Mouse (Mus musculus): ENCODE measurements around the gene Tsacc. TPM values are rescaled to one million over a fixed set of nuclear protein-coding genes. Genes with fewer than 3 reads are reported as not detected.

The Tsacc gene
- total RNA-seq, 2 experiments from 2014 or later: 10.9 to 12.5 TPM

DNA sequence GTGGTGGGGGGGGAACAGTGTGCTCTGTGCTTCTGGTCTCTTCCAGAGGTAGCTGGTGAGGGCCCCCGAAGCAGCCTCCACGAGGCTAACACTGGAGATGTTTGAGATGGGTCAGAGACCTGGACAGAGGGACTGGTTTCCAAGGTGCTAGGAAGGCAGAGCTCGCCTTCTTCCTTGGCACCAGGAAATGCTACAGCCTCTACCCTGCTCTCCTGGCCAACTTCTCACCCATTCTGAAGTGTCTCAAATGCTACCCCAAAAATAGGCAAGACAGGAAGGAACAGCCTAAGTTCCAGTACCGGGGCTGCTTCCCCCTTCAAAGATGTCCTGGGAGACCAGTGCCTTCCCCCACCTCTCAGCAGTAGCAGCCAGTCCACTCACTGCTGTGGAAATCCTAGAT lies 57.4 kb downstream of the Tsacc start:
- DNase-seq (ENCODE audit: low spot score in 2 of 2): no peak

DNA sequence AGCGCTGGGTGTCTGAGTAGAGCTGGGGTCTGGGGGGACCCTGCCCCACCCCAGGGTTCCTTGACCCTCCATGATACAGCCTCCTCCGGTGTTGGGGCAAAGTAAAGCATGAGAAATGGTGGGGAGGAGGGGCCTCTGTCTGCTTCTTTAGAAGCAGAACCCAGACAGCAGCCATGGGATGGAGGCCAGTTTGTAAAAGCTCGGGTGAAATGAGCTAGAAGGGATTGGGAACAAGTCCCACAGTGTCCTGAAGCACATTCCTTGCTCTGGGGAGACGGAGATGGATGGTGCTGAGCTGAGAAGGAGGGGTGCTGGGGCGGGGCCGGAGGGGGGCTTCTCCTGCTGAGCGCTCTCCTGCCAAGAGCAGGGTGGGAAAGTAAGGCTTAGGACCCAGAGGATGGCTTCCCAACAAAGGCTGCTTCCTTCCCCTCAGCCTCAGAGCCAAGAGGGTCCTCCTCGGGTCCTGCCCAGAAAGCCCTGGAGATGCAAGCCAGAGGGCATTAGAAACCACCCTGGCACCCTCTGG lies 57.9 kb downstream of the Tsacc start:
- no peak for DNase-seq (ENCODE audit: low spot score in 2 of 2)

DNA sequence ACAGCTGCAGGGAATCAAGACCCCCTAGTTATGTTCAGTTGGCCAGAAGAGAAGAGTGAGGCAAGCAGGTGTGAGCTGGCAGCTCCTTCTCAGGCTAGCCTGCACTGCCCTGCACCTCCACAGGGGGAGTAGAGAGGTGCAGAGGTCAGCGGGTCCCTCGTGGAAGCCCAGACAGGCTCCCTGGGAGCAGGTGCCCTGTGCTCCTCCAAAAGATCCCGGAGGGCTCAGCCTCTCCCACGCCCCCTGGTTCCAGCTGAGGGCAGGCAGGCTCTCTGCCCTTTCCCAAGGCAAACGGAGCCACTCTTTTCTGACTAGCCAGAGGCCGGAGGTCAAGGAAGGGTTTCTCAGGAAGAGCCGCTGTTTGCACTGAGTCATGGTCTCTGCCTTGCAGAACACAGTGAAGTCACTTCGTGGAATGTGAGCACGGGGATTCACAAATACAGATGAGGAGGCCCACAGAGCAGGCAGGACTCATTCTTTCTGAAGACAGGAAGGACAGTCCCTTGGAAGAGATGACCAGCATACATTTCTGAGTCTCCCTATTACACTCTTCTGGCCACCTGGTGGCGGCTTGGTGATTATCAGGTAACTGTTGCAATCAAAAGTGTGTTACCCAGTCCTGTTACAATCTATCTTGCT lies 59.1 kb downstream of the Tsacc start:
- DNase-seq (ENCODE audit: low spot score in 2 of 2): no peak

DNA sequence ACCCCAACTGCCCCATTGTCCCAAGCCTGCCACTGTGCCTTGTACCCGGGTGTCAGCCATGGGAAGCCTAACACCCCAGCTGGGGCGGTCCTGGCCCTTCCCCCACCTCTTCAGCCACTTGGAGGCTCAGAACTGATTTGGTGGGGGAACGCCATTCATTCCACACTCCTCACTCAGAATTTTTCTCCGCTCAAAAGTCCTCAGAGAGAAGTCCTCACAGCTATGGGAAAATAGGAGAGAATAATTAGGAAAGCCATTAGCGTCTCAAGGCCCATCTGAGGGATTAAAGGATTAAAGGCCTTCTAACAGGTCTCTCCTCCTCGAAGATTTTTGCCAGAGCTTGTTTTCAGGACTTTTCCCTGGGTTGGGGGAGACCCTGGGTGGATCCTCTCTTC lies 59.6 kb downstream of the Tsacc start:
- no peak for DNase-seq (ENCODE audit: low spot score in 2 of 2)

DNA sequence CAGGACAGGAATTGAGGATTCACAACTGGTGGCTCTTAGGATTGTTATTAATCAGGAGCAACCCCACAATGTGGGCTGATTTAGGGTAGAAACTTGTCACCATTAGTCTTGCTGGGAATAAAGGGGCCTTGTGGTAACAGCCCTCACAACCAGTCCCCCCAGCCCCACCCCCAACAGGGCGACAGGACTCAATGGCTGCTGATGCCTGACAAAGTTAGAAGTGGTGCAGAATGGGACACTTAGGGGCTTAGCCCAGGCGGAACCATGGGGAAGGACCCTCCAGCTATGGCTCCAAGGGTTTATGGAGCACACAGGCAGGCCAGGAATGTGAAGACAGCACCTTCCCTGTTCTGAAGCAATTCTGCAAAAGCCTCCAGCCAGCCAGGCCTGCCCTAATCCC lies 61.2 kb downstream of the Tsacc start:
- DNase-seq (ENCODE audit: low spot score in 2 of 2): no peak

DNA sequence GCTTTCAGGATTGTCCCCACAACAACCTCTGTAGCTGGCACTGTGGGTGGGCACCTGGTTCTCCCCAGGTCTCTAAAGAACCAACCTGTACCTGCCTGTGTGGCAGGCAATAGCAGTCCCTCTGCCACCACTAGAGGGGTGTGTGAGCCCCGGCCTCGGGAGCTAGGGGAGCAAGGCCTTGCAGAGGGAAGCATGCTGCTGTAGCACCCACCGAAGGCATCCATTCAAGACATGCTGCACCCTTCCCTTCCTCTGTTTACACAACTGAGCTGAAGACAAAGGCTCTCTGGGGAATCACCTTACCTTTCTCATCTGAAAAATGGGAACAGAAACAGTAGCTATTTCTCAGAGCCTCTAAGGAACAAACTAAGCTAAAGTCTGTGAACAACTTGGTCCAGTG lies 61.6 kb downstream of the Tsacc start:
- no peak for DNase-seq (ENCODE audit: low spot score in 2 of 2)

DNA sequence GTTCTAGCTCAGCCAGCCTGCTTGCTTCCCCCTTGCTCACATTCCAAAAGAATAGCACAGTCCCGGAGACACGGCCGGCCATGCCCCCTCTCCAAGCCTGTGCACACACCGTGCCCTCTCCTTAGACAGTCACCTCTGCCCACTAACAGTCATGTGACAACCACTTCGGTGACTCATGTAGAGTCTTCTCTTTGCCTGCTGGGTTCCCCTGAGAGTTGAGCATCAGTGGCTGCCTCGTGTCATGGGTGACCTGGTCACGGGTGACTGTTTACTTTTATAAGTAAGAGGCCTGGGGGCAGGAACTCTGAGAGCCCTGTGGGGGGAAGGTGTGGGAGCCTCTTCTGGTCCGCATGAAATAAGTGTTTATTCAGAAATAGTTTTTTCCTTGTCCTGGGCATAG lies 62.8 kb downstream of the Tsacc start:
- no peak for DNase-seq (ENCODE audit: low spot score in 2 of 2)

DNA sequence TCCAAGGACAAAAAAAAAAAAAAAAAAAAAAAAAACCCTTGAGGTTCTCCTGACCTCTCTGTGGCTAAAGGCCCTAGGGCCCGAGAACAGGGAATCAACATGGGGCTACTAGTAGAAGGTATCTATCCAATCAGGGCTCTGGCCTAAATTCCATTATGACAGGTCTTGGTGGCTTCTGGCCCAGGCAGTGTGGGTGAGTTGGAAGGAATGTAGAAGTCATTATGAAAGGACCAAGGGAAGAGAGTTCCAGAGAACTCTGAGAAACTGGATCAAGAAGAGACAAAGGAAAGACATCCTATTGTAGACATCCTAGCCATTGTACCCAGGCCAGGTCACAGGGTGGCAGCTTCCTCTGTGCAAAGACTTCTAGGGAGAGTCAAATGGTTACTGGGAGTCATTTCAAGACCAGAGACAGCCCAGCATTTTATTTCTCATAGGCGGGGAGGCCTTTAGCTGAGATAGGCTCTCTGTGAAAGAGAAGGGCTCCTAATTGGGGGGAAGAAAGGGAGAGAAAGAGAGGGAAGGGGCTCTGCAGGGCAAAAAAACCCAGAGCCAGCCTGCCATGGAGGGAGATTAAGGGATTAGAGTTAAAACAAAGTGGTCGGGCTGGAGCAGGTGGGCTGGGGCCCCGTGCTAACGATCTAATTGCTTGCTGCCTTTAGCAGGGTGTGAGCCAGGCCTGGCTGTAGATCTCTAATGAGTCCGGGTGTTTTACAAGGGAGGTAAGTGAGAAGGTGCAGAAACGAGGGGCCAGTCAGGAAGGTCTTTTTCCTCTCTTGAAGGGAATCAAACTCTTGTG lies 63.7 kb downstream of the Tsacc start:
- DNase-seq (ENCODE audit: low spot score in 2 of 2): no peak

Other genes starting within 250 kb of the Tsacc start
- 10 to 100 TPM; 64.9 to 73.1 TPM for gene Naxe, start 238.5 kb downstream of the Tsacc start, total RNA-seq (2021)
- gene Ttc24, start 218.7 kb downstream of the Tsacc start, total RNA-seq (2021): not detected
- gene Iqgap3, start 215.0 kb downstream of the Tsacc start, total RNA-seq (2021): 10 to 100 TPM; 14.8 to 16.8 TPM
- gene Mef2d, start 154.6 kb downstream of the Tsacc start, total RNA-seq (2021): 100 to 1,000 TPM; 160 to 174 TPM
- gene Rhbg, start 42.3 kb downstream of the Tsacc start, total RNA-seq (2021): under 1 TPM in 1 of 2 experiments, not detected in 1; 0.16 TPM
- gene Gm38392, start 9.8 kb downstream of the Tsacc start, total RNA-seq (2021): under 1 TPM; 0.26 to 0.59 TPM
- 100 to 1,000 TPM; 231 to 248 TPM for gene Cct3, start 117 bp upstream of the Tsacc start, total RNA-seq (2021)
- gene Glmp, start 28.0 kb upstream of the Tsacc start, total RNA-seq (2021): 10 to 100 TPM; 64.8 to 76.3 TPM
- 1 to 10 TPM; 2.2 to 2.3 TPM for gene Tmem79, start 39.1 kb upstream of the Tsacc start, total RNA-seq (2021)
- gene Smg5, start 39.3 kb upstream of the Tsacc start, total RNA-seq (2021): 10 to 100 TPM; 46.1 to 46.4 TPM
- gene Paqr6, start 67.6 kb upstream of the Tsacc start, total RNA-seq (2021): 1 to 10 TPM; 1.6 to 1.8 TPM
- gene Bglap3, start 75.7 kb upstream of the Tsacc start, total RNA-seq (2021): under 1 TPM in 1 of 2 experiments, not detected in 1; 0.27 TPM
- gene Bglap2, start 81.7 kb upstream of the Tsacc start, total RNA-seq (2021): not detected
- gene Bglap, start 87.5 kb upstream of the Tsacc start, total RNA-seq (2021): 1 to 10 TPM in 1 of 2 experiments, not detected in 1; 1.4 TPM
- 10 to 100 TPM; 52.2 to 59.1 TPM for gene Pmf1, start 113.3 kb upstream of the Tsacc start, total RNA-seq (2021)
- 10 to 100 TPM; 12.1 to 13.3 TPM for gene Slc25a44, start 128.1 kb upstream of the Tsacc start, total RNA-seq (2021)
- 1 to 10 TPM; 3.0 to 4.4 TPM for gene Sema4a, start 164.2 kb upstream of the Tsacc start, total RNA-seq (2021)
- 100 to 1,000 TPM; 355 to 365 TPM for gene Lmna, start 213.0 kb upstream of the Tsacc start, total RNA-seq (2021)
- 10 to 100 TPM; 12.9 to 13.1 TPM for gene Mex3a, start 235.4 kb upstream of the Tsacc start, total RNA-seq (2021)